Mouse (Mus musculus) heart, embryonic 11.5 days (tissue): ENCODE measurements around the gene Rnf126. TPM values are rescaled to one million over a fixed set of nuclear protein-coding genes. Genes with fewer than 3 reads are reported as not detected.
"Not testable (repeated sequence)": the region's sequence is repeated elsewhere in the genome, so short reads cannot be mapped to it uniquely, and the experiment has no call there.

Experiments used
- ATAC-seq: fragments of 200-750 bp; cut with Nextera tagmentation; replicated peaks from 2 replicates; pipeline ENCODE4 v1.8.0; 2017; ENCODE audit warnings: moderate library complexity; ENCODE audit not compliant: insufficient number of reproducible peaks, low FRiP score, low TSS enrichment
- H3K27ac ChIP-seq: fragments of 300-500 bp; sonication (generic); 2 replicates; pipeline ENCODE4 v1.5.1; 2014; ENCODE audit warnings: mild to moderate bottlenecking, low read depth, low read length
- H3K27me3 ChIP-seq: fragments of 300-500 bp; sonication (generic); 2 replicates; pipeline ENCODE4 v1.6.1; 2014; ENCODE audit warnings: mild to moderate bottlenecking, low read length, mixed read lengths; ENCODE audit not compliant: control insufficient read depth, insufficient read depth
- H3K36me3 ChIP-seq: fragments of 300-500 bp; sonication (generic); 2 replicates; pipeline ENCODE4 v1.6.1; 2014; ENCODE audit warnings: mild to moderate bottlenecking, low read length, moderate library complexity, mixed read lengths; ENCODE audit not compliant: control insufficient read depth, insufficient read depth
- H3K4me1 ChIP-seq: fragments of 300-500 bp; sonication (generic); 2 replicates; pipeline ENCODE4 v1.6.1; 2014; ENCODE audit warnings: low read length; ENCODE audit not compliant: control insufficient read depth, insufficient read depth
- H3K4me2 ChIP-seq: fragments of 300-500 bp; sonication (generic); 2 replicates; pipeline ENCODE4 v1.6.1; 2014; ENCODE audit warnings: mild to moderate bottlenecking, moderate library complexity
- H3K4me3 ChIP-seq: fragments of 300-500 bp; sonication (generic); 2 replicates; pipeline ENCODE4 v1.5.1; 2014; ENCODE audit warnings: low read depth, low read length
- H3K9ac ChIP-seq: fragments of 300-500 bp; sonication (generic); 2 replicates; pipeline ENCODE4 v1.6.1; 2014; ENCODE audit warnings: mild to moderate bottlenecking, low read depth, low read length, moderate library complexity
- H3K9me3 ChIP-seq: fragments of 300-500 bp; sonication (generic); replicated peaks from 2 replicates; pipeline ENCODE4 v1.6.1; 2016; ENCODE audit warnings: low read length; ENCODE audit not compliant: control insufficient read depth
- WGBS: fragments of 180-500 bp; shearing (Covaris S2); extraction: QIAGEN DNeasy Blood & Tissue Kit; methylation state at CpG from one replicate; pipeline ENCODE4 v1.1.7; 2014; ENCODE audit not compliant: insufficient replicate concordance; 5-methylcytosine and 5-hydroxymethylcytosine counted together
- polyA plus RNA-seq: library from polyadenylated mRNA; unstranded; fragments of >200 nt; fragmentation: Nextera tagmentation; extraction: Ambion mirVana; gene quantifications from 2 replicates; pipeline ENCODE4 v1.2.1, GENCODE M21; 2014

Gene Rnf126
- polyA plus RNA-seq, 1 experiment from 2014 or later, result 69.0 TPM

GRCm38 (mm10) chr10:79765228-79765745 lies 1.5 kb downstream of the Rnf126 start:
- Histone ChIP-seq H3K36me3 (peaks cover 20% of the 10 kb centered on the region), H3K27ac (no peak overlapping the region), H3K4me1 (peaks cover 35% of the 10 kb centered on the region), H3K9me3 (no peaks in the 10 kb centered on the region), H3K4me2 (peak overlapping the region; percentile 96), H3K4me3 (peak overlapping the region; percentile 92), H3K9ac (peak overlapping the region; percentile 92; the same call in 1 of the 2 replicates), H3K27me3 (no peaks in the 10 kb centered on the region)
- WGBS, result 85% methylated on average over 2 of the region's 2 CpGs
- ATAC-seq, result no peak

GRCm38 (mm10) chr10:79764234-79764633 lies 2.5 kb downstream of the Rnf126 start:
- Histone ChIP-seq H3K9me3 (no peaks in the 10 kb centered on the region), H3K27me3 (no peaks in the 10 kb centered on the region), H3K36me3 (peaks cover 21% of the 10 kb centered on the region), H3K4me2 (no peak overlapping the region), H3K9ac (peak overlapping the region; percentile 30; the same call in 1 of the 2 replicates), H3K4me3 (no peak overlapping the region), H3K4me1 (peaks cover 35% of the 10 kb centered on the region), H3K27ac (no peak overlapping the region)
- 77% methylated on average over 7 of the region's 7 CpGs for WGBS
- ATAC-seq, result no peak

- Histone ChIP-seq H3K27me3 (no peaks in the 10 kb centered on the region), H3K9ac (no peak overlapping the region), H3K27ac (no peak overlapping the region), H3K4me3 (no peak overlapping the region), H3K9me3 (no peaks in the 10 kb centered on the region), H3K4me1 (peaks cover 33% of the 10 kb centered on the region), H3K4me2 (no peak overlapping the region), H3K36me3 (peaks cover 31% of the 10 kb centered on the region)
- no peak for ATAC-seq
- WGBS, result 86% methylated on average over 3 of the region's 3 CpGs
Observed at GRCm38 (mm10) chr10:79762875-79763274, 3.9 kb downstream of the Rnf126 start.

GRCm38 (mm10) chr10:79760603-79761143 lies 6.1 kb downstream of the Rnf126 start:
- H3K4me1 ChIP-seq, result peaks cover 26% of the 10 kb centered on the region
- H3K9ac ChIP-seq, result no peak overlapping the region
- no peak overlapping the region for H3K27ac ChIP-seq
- no peak overlapping the region for H3K4me3 ChIP-seq
- H3K9me3 ChIP-seq, result no peaks in the 10 kb centered on the region
- H3K4me2 ChIP-seq, result no peak overlapping the region
- no peaks in the 10 kb centered on the region for H3K27me3 ChIP-seq
- 89% methylated on average over 11 of the region's 11 CpGs for WGBS
- H3K36me3 ChIP-seq, result peaks cover 40% of the 10 kb centered on the region
- ATAC-seq, result no peak

GRCm38 (mm10) chr10:79759675-79760074 lies 7.1 kb downstream of the Rnf126 start:
- Histone ChIP-seq H3K4me1 (peaks cover 23% of the 10 kb centered on the region), H3K36me3 (peaks cover 40% of the 10 kb centered on the region)
- not testable (repeated sequence) for H3K27ac ChIP-seq, H3K9ac ChIP-seq, H3K9me3 ChIP-seq, H3K4me2 ChIP-seq, H3K4me3 ChIP-seq, ATAC-seq, H3K27me3 ChIP-seq
- 88% methylated on average over 1 of the region's 1 CpGs for WGBS

- WGBS, result 87% methylated on average over 24 of the region's 24 CpGs
Observed at GRCm38 (mm10) chr10:79756660-79757059, 10.1 kb downstream of the Rnf126 start.

GRCm38 (mm10) chr10:79755854-79756253 lies 10.9 kb downstream of the Rnf126 start:
- no peak overlapping the region for H3K4me2 ChIP-seq
- H3K27ac ChIP-seq, result no peak overlapping the region
- peaks cover 25% of the 10 kb centered on the region for H3K36me3 ChIP-seq
- H3K9me3 ChIP-seq, result no peaks in the 10 kb centered on the region
- H3K4me3 ChIP-seq, result no peak overlapping the region
- no peak overlapping the region for H3K9ac ChIP-seq
- no peaks in the 10 kb centered on the region for H3K27me3 ChIP-seq
- 80% methylated on average over 3 of the region's 3 CpGs for WGBS
- peaks cover 7% of the 10 kb centered on the region; the same call in 1 of the 2 replicates for H3K4me1 ChIP-seq
- no peak for ATAC-seq

More at GRCm38 (mm10) chr10:79756660-79757059, 10.1 kb downstream of the Rnf126 start:
- no peaks in the 10 kb centered on the region for H3K27me3 ChIP-seq
- peaks cover 33% of the 10 kb centered on the region for H3K36me3 ChIP-seq
- H3K4me3 ChIP-seq, result no peak overlapping the region
- H3K4me1 ChIP-seq, result peaks cover 7% of the 10 kb centered on the region; the same call in 1 of the 2 replicates
- H3K4me2 ChIP-seq, result no peak overlapping the region
- no peak for ATAC-seq
- no peak overlapping the region for H3K27ac ChIP-seq
- no peaks in the 10 kb centered on the region for H3K9me3 ChIP-seq
- no peak overlapping the region for H3K9ac ChIP-seq

- H3K9me3 ChIP-seq, result no peaks in the 10 kb centered on the region
- H3K27me3 ChIP-seq, result no peaks in the 10 kb centered on the region
- peak within 1 kb of the TSS; percentile 36 for H3K4me3 ChIP-seq
- peak; percentile 73 for ATAC-seq
- H3K27ac ChIP-seq, result no peak within 1 kb of the TSS
- 2% methylated on average over 36 of the region's 36 CpGs for WGBS
- peak within 1 kb of the TSS; percentile 71 for H3K4me2 ChIP-seq
- H3K36me3 ChIP-seq, result peaks cover 21% of the 10 kb centered on the region
- 0 out of 2 replicates have a peak within 1 kb of the TSS, but pooled peaks have one; percentile 28 for H3K9ac ChIP-seq
- H3K4me1 ChIP-seq, result peaks cover 7% of the 10 kb centered on the region; the same call in 1 of the 2 replicates
Observed at GRCm38 (mm10) chr10:79754856-79755516, 11.8 kb downstream of the Rnf126 start, which contains the start of gene Fgf22. Gene Fgf22 (plus strand): TSS chr10:79755076.
